Mouse (Mus musculus) mouse trophoblast stem cell (cell line): ENCODE measurements around the gene Nceh1.
"Not testable (repeated sequence)": the region's sequence is repeated elsewhere in the genome, so short reads cannot be mapped to it uniquely, and the experiment has no call there.

Experiments
- in situ Hi-C, 2 experiments: fragments of 300-500 bp; cut with MseI, MboI; formaldehyde crosslinking; loops; 2 replicates in 1 of 2; 3 replicates in 1 of 2; pipeline ENCODE4 v1.15.1; 2025

Nceh1 gene

DNA sequence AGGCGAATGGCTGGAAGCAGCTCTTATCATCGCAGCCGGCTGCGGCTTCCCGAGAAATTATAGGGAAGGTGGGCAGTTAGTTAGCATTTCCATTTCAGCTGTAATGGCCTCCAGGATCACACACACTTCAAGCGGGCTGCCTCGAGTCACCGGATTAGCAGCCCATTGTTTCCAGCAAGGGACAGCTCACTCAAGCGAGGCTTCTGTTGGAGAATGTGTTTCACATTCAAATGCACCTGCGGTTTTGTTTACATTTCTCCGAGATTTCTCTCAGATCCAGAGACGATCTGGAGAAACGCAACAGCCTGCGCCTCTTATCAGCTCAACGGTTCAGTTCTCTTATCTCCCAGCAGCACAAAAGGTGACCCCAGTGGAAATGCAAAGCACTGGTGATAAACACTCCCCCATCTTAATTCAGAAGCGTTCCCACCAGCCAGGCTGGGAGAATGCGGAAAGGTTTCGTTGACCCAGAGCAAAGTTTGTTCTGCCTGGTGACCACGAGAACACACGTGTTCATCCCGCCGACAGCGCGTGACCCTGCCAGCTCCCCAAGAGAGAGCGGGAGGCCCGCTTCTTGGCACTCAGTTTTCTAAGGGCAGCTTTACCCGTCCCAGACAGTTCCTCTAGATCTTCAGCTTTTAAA lies 100.4 kb downstream of the Nceh1 start:
- in situ Hi-C loops: no loop called here

- in situ Hi-C loops: no loop called here
Observed at GRCm38 (mm10) chr3:27283796-27284195, 101.0 kb downstream of the Nceh1 start.

DNA sequence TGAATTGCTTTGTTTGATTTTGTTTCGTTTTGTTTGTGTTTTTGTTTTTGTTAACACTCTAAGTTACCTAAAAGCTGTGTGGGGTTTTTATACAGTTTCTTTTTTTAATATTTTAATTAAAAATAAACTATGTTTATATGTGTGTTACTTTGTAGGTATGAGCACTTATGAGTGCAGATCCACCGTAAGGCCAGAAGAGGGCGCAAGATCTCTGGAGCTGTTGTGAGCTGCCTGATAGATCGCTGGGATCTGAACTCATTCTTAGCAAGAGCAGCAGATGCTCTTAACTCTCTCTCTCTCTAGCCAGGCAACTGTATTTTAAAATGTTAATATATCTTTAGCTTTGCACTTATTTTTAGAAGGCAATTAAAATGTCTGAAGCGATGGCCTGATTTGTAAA lies 101.5 kb downstream of the Nceh1 start:
- in situ Hi-C loops: no loop called here

GRCm38 (mm10) chr3:27285072-27285471 lies 102.3 kb downstream of the Nceh1 start:
- in situ Hi-C loops: no loop called here

DNA sequence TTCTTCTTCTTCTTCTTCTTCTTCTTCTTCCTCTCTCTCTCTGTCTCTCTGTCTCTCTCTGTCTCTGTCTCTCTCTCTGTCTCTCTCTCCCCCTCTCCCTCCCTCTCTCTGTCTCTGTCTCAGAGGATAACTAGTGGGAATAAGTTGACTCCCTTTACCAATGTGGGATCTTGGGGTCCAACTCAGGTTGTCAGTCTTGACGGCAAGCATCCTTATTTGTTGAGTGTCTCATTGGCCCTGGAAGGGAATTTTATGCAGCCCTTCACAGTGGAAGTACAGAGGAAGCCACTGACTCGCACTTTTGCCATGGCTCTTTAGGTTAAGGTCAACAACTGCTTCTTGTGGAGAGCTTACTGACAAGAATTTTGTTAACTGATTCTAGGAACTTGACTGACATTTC lies 105.5 kb downstream of the Nceh1 start:
- in situ Hi-C loops: no loop called here

GRCm38 (mm10) chr3:27288909-27289308 lies 106.1 kb downstream of the Nceh1 start:
- in situ Hi-C loops: no loop called here

GRCm38 (mm10) chr3:27290285-27290684 lies 107.5 kb downstream of the Nceh1 start:
- in situ Hi-C loops: no loop called here

DNA sequence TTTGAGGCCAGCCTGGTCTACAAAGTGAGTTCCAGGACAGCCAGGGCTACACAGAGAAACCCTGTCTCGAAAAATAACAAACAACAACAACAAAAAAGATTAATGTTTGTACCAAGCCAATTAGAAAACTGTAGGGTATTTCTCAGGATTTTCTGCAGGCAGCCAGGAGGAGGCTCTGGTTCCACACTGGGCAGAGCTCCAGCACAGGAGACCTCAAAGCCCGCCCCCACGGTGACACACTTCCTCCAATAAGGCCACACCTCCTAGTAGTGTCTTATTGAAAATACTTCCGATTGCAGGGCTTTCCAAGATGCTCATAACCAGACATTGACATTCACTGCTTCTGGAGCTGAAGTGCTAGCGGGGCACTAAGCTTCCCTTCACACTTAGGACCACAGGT lies 108.2 kb downstream of the Nceh1 start:
- in situ Hi-C loops: not testable (repeated sequence)

GRCm38 (mm10) chr3:27291411-27291810 lies 108.6 kb downstream of the Nceh1 start:
- in situ Hi-C loops: not testable (repeated sequence)

DNA sequence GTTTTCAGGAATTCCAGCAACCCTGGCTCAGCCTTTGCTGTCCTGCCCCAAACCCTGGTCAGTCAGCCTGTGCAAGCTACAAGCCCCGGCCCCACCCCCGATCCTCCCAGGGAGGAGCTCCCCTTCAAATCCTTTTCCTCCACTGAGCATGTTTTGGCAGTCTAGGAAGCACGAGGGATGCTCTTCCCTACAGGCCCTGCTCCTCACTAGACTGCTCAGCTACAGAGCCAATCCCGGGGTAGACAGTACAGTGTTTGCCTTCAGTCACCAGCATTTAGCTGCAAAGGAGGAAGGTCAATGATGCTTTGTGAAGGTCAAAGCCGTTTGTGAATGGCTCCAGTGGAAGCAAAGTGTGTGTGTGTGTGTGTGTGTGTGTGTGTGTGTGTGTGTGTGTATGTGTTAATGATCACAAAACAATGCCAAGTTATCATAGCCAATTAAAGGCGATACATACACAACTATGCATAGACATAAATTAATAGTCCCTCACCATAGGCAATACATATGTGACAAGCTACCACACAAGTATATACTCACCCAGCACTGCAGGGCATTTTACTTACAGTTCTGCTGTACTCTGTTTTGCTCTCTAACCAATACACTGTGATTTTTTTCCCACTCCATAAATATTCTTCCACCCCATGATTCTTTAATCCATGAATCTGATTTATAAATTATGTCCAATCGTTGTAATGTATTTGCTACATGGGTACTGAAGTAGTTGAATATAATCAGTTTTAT lies 111.0 kb downstream of the Nceh1 start:
- in situ Hi-C loops: no loop called here

DNA sequence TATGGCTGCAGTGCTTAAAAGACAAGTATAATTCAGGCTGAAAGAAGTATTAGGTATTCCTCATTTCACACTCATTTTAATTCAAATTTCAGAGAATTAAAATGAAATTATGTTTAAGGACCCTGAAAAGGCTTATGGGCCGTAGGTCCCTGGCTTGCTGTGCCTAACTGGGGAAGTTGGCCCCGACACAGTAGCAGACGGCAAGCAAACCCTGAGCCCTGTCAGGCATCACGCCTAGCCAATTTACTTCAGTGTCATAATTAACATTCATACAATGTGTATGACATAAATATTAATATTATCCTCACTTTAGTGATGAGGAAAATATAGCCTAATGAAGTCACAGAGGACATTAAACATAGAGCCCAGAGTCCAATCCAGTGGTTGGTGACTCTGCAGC lies 117.7 kb downstream of the Nceh1 start:
- in situ Hi-C loops: no loop called here

DNA sequence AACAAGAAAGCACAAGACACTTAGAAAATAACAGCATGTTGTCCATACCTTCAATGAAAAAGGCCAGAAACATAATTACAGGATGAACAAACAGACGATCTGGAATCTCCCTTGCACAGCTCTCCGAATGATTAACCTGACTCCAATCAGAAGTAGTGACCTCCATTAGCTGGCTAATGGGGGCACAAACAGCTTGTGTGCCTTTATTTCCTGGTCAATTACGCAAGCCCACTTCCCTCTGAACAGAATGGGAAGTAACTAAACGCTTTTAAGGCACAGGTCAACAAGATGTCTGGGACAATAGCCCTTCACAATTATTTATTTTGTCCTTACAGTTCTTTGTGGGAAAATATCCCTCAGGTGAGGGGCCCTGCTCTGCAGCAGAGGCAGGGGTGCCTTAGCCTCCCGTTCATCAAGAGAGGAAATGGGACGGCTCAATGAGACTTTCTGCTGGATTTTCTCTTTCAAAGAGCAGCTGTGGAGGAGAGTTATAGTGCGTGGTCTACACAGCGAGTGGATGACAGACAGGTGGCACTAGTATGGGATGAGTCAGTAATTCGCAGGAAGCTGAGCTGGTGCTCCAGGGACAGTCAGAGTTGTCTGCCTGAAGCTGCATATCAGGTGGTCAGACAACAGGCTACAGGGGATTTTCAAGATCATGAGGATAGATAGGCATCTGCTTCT lies 119.7 kb downstream of the Nceh1 start:
- in situ Hi-C loops: no loop called here

- in situ Hi-C loops: no loop called here
Observed at GRCm38 (mm10) chr3:27306815-27307214, 124.0 kb downstream of the Nceh1 start.

GRCm38 (mm10) chr3:27310973-27311372 lies 128.2 kb downstream of the Nceh1 start:
- in situ Hi-C loops: no loop called here

- in situ Hi-C loops: no loop called here
Observed at GRCm38 (mm10) chr3:27311475-27311874, 128.7 kb downstream of the Nceh1 start.

GRCm38 (mm10) chr3:27314506-27315164 lies 131.9 kb downstream of the Nceh1 start:
- in situ Hi-C loops: no loop called here

- in situ Hi-C loops: no loop called here
Observed at GRCm38 (mm10) chr3:27316559-27317287, 134.0 kb downstream of the Nceh1 start, which contains the start of gene Tnfsf10. TSS of gene Tnfsf10 (plus strand) at chr3:27317028.

GRCm38 (mm10) chr3:27317288-27318024 lies 134.7 kb downstream of the Nceh1 start:
- in situ Hi-C loops: no loop called here

GRCm38 (mm10) chr3:27319650-27320049 lies 136.9 kb downstream of the Nceh1 start:
- in situ Hi-C loops: no loop called here

- in situ Hi-C loops: no loop called here
Observed at GRCm38 (mm10) chr3:27320613-27321495, 138.1 kb downstream of the Nceh1 start.
